Mouse (Mus musculus): ENCODE measurements around the gene Srp9. TPM values are rescaled to one million over a fixed set of nuclear protein-coding genes. Genes with fewer than 3 reads are reported as not detected.

The Srp9 gene
- polyA plus RNA-seq, 1 experiment from 2014 or later, result 139 TPM

- H3K4me3 ChIP-seq (replicated peaks; ENCODE audit: low read length), result no peak overlapping the region
- no peaks in the 10 kb centered on the region for H3K9me3 ChIP-seq (ENCODE audit: control insufficient read depth, low read length)
- H3K36me3 ChIP-seq (replicated peaks; ENCODE audit: control insufficient read depth, insufficient read depth), result no peaks in the 10 kb centered on the region
- H3K27me3 ChIP-seq (ENCODE audit: control insufficient read depth, insufficient read depth, low read length), result no peaks in the 10 kb centered on the region
- ATAC-seq (ENCODE audit: low FRiP score), result no peak
- no peak overlapping the region for H3K27ac ChIP-seq
- H3K4me1 ChIP-seq (replicated peaks; ENCODE audit: control insufficient read depth, insufficient read depth, low read length), result peaks cover 12% of the 10 kb centered on the region
- no peak overlapping the region for H3K4me2 ChIP-seq (replicated peaks)
- 56% methylated on average over 3 of the region's 3 CpGs for WGBS
- H3K9ac ChIP-seq, result no peak overlapping the region
- DNase-seq (ENCODE audit: low spot score), result no peak
Observed at GRCm38 (mm10) chr1:182100403-182100802, 24.1 kb upstream of the Srp9 start.

GRCm38 (mm10) chr1:182101468-182101867 is 23.1 kb upstream of the Srp9 start:
- Histone ChIP-seq H3K27ac (no peak overlapping the region), H3K9ac (no peak overlapping the region), H3K4me3 (replicated peaks; ENCODE audit: low read length) (no peak overlapping the region), H3K27me3 (ENCODE audit: control insufficient read depth, insufficient read depth, low read length) (no peaks in the 10 kb centered on the region), H3K4me1 (replicated peaks; ENCODE audit: control insufficient read depth, insufficient read depth, low read length) (peaks cover 10% of the 10 kb centered on the region; the same call in 1 of the 2 replicates), H3K9me3 (ENCODE audit: control insufficient read depth, low read length) (no peaks in the 10 kb centered on the region), H3K4me2 (replicated peaks) (no peak overlapping the region), H3K36me3 (replicated peaks; ENCODE audit: control insufficient read depth, insufficient read depth) (no peaks in the 10 kb centered on the region)
- WGBS, result 63% methylated on average over 4 of the region's 4 CpGs
- DNase-seq (ENCODE audit: low spot score) (no peak), ATAC-seq (ENCODE audit: low FRiP score) (no peak)

GRCm38 (mm10) chr1:182102706-182103105 is 21.8 kb upstream of the Srp9 start:
- DNase-seq (ENCODE audit: low spot score) (no peak), ATAC-seq (ENCODE audit: low FRiP score) (no peak)
- Histone ChIP-seq H3K27me3 (ENCODE audit: control insufficient read depth, insufficient read depth, low read length) (no peaks in the 10 kb centered on the region), H3K36me3 (replicated peaks; ENCODE audit: control insufficient read depth, insufficient read depth) (no peaks in the 10 kb centered on the region), H3K27ac (no peak overlapping the region), H3K4me3 (replicated peaks; ENCODE audit: low read length) (no peak overlapping the region), H3K4me2 (replicated peaks) (no peak overlapping the region), H3K9me3 (ENCODE audit: control insufficient read depth, low read length) (no peaks in the 10 kb centered on the region), H3K9ac (no peak overlapping the region), H3K4me1 (replicated peaks; ENCODE audit: control insufficient read depth, insufficient read depth, low read length) (peaks cover 10% of the 10 kb centered on the region; the same call in 1 of the 2 replicates)

GRCm38 (mm10) chr1:182103436-182103835 is 21.1 kb upstream of the Srp9 start:
- Histone ChIP-seq H3K4me1 (replicated peaks; ENCODE audit: control insufficient read depth, insufficient read depth, low read length) (peaks cover 10% of the 10 kb centered on the region; the same call in 1 of the 2 replicates), H3K4me3 (replicated peaks; ENCODE audit: low read length) (no peak overlapping the region), H3K27ac (no peak overlapping the region), H3K4me2 (replicated peaks) (no peak overlapping the region), H3K9me3 (ENCODE audit: control insufficient read depth, low read length) (no peaks in the 10 kb centered on the region), H3K9ac (no peak overlapping the region), H3K36me3 (replicated peaks; ENCODE audit: control insufficient read depth, insufficient read depth) (no peaks in the 10 kb centered on the region), H3K27me3 (ENCODE audit: control insufficient read depth, insufficient read depth, low read length) (no peaks in the 10 kb centered on the region)
- DNase-seq (ENCODE audit: low spot score) (no peak), ATAC-seq (ENCODE audit: low FRiP score) (no peak)
- 58% methylated on average over 11 of the region's 11 CpGs for WGBS

GRCm38 (mm10) chr1:182105023-182105422 is 19.5 kb upstream of the Srp9 start:
- Histone ChIP-seq H3K9ac (no peak overlapping the region), H3K27me3 (ENCODE audit: control insufficient read depth, insufficient read depth, low read length) (no peaks in the 10 kb centered on the region), H3K4me1 (replicated peaks; ENCODE audit: control insufficient read depth, insufficient read depth, low read length) (peaks cover 10% of the 10 kb centered on the region; the same call in 1 of the 2 replicates), H3K4me3 (replicated peaks; ENCODE audit: low read length) (no peak overlapping the region), H3K27ac (no peak overlapping the region), H3K4me2 (replicated peaks) (no peak overlapping the region), H3K9me3 (ENCODE audit: control insufficient read depth, low read length) (no peaks in the 10 kb centered on the region), H3K36me3 (replicated peaks; ENCODE audit: control insufficient read depth, insufficient read depth) (no peaks in the 10 kb centered on the region)
- 40% methylated on average over 3 of the region's 3 CpGs for WGBS
- ATAC-seq (ENCODE audit: low FRiP score) (no peak), DNase-seq (ENCODE audit: low spot score) (no peak)

- no peak overlapping the region for H3K9ac ChIP-seq
- no peak overlapping the region for H3K4me2 ChIP-seq (replicated peaks)
- no peak overlapping the region for H3K27ac ChIP-seq
- H3K36me3 ChIP-seq (replicated peaks; ENCODE audit: control insufficient read depth, insufficient read depth), result no peaks in the 10 kb centered on the region
- peaks cover 18% of the 10 kb centered on the region for H3K4me1 ChIP-seq (replicated peaks; ENCODE audit: control insufficient read depth, insufficient read depth, low read length)
- ATAC-seq (ENCODE audit: low FRiP score) (no peak), DNase-seq (ENCODE audit: low spot score) (no peak)
- no peak overlapping the region for H3K4me3 ChIP-seq (replicated peaks; ENCODE audit: low read length)
- no peaks in the 10 kb centered on the region for H3K9me3 ChIP-seq (ENCODE audit: control insufficient read depth, low read length)
- no peaks in the 10 kb centered on the region for H3K27me3 ChIP-seq (ENCODE audit: control insufficient read depth, insufficient read depth, low read length)
- 82% methylated on average over 9 of the region's 9 CpGs for WGBS
Observed at GRCm38 (mm10) chr1:182107251-182107650, 17.3 kb upstream of the Srp9 start.

- Histone ChIP-seq H3K36me3 (replicated peaks; ENCODE audit: control insufficient read depth, insufficient read depth) (no peaks in the 10 kb centered on the region), H3K27me3 (ENCODE audit: control insufficient read depth, insufficient read depth, low read length) (no peaks in the 10 kb centered on the region), H3K9me3 (ENCODE audit: control insufficient read depth, low read length) (no peaks in the 10 kb centered on the region), H3K4me3 (replicated peaks; ENCODE audit: low read length) (no peak overlapping the region), H3K9ac (no peak overlapping the region), H3K27ac (no peak overlapping the region), H3K4me1 (replicated peaks; ENCODE audit: control insufficient read depth, insufficient read depth, low read length) (peaks cover 12% of the 10 kb centered on the region), H3K4me2 (replicated peaks) (no peak overlapping the region)
- DNase-seq (ENCODE audit: low spot score) (no peak), ATAC-seq (ENCODE audit: low FRiP score) (no peak)
- WGBS, result 86% methylated on average over 13 of the region's 13 CpGs
Observed at GRCm38 (mm10) chr1:182108397-182109099, 16.0 kb upstream of the Srp9 start.

- Histone ChIP-seq H3K36me3 (replicated peaks; ENCODE audit: control insufficient read depth, insufficient read depth) (no peaks in the 10 kb centered on the region), H3K27me3 (ENCODE audit: control insufficient read depth, insufficient read depth, low read length) (no peaks in the 10 kb centered on the region), H3K4me1 (replicated peaks; ENCODE audit: control insufficient read depth, insufficient read depth, low read length) (peaks cover 17% of the 10 kb centered on the region), H3K4me3 (replicated peaks; ENCODE audit: low read length) (no peak overlapping the region), H3K9me3 (ENCODE audit: control insufficient read depth, low read length) (no peaks in the 10 kb centered on the region), H3K4me2 (replicated peaks) (no peak overlapping the region), H3K27ac (no peak overlapping the region), H3K9ac (no peak overlapping the region)
- WGBS, result 84% methylated on average over 11 of the region's 11 CpGs
- ATAC-seq (ENCODE audit: low FRiP score) (no peak), DNase-seq (ENCODE audit: low spot score) (no peak)
Observed at GRCm38 (mm10) chr1:182110185-182110584, 14.4 kb upstream of the Srp9 start.

GRCm38 (mm10) chr1:182110708-182111385 is 13.7 kb upstream of the Srp9 start:
- Histone ChIP-seq H3K9ac (no peak overlapping the region), H3K9me3 (ENCODE audit: control insufficient read depth, low read length) (no peaks in the 10 kb centered on the region), H3K4me1 (replicated peaks; ENCODE audit: control insufficient read depth, insufficient read depth, low read length) (peaks cover 17% of the 10 kb centered on the region), H3K27ac (no peak overlapping the region), H3K27me3 (ENCODE audit: control insufficient read depth, insufficient read depth, low read length) (no peaks in the 10 kb centered on the region), H3K36me3 (replicated peaks; ENCODE audit: control insufficient read depth, insufficient read depth) (no peaks in the 10 kb centered on the region), H3K4me3 (replicated peaks; ENCODE audit: low read length) (no peak overlapping the region), H3K4me2 (replicated peaks) (no peak overlapping the region)
- DNase-seq (ENCODE audit: low spot score) (no peak), ATAC-seq (ENCODE audit: low FRiP score) (no peak)
- 77% methylated on average over 15 of the region's 15 CpGs for WGBS

All from hindbrain, embryonic 14.5 days (tissue).